Mouse (Mus musculus): ENCODE results near the gene Il10rb.

GRCm38 (mm10) chr16:91362006-91362405 lies 44.0 kb upstream of the Il10rb start:
- TF ChIP-seq MYOD1 (IDR thresholded peaks at IDR 0.05; ENCODE audit: control insufficient read depth in 1 of 3, insufficient read length in 2 of 3, low read depth in 2 of 3): no peak
- TF ChIP-seq USF1 (IDR thresholded peaks at IDR 0.05; ENCODE audit: low read depth): no peak
